Mouse (Mus musculus) cerebellum, postnatal 4 days (tissue): ENCODE measurements around the gene Dnah2.

ENCODE experiments used
- DNase-seq, 2 experiments: peaks; one replicate each; pipeline ENCODE4 v3.0.0; 2022; ENCODE audit warnings: low spot score in 2 of 2, mixed read lengths in 1 of 2

Dnah2 gene

DNA sequence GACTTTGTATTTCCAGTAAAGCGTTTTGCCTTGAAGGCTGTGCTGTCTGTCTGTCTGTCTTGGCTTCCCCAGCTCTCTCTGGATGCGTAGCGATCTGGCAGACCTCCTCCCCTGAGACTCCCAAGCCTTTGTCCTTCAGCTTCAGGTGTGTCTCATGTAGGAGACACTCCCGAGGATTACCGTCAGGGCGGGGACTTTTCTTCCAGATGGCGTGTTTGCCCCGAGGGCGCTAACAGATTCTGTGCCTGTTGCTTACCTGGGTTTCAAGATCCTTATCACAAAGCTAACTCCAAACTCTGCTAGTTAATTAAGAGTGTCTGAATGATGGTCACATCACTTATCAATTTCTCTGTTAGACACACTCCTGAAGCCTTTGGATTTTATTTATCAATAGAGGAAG, 79.6 kb downstream of the Dnah2 start:
- no peak for DNase-seq

DNA sequence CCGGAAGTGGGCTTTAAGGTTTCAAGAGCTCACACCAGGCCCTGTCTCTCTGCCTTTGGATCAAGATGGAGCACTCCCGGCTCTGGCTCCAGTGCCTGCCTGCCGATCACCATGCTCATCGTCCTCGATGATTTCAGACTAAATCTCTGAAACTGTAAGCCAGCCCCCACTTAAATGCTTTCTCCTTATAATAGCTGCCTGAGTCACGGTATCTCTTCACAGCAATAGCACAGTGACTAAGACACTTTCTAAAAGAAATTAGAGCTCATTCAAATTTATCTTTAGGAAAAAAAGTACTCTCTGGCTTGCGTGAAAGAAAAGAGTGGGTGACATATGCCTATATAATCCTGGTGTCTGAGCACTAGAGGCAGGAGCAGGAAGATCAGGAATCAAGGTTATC, 84.9 kb downstream of the Dnah2 start:
- no peak for DNase-seq

DNA sequence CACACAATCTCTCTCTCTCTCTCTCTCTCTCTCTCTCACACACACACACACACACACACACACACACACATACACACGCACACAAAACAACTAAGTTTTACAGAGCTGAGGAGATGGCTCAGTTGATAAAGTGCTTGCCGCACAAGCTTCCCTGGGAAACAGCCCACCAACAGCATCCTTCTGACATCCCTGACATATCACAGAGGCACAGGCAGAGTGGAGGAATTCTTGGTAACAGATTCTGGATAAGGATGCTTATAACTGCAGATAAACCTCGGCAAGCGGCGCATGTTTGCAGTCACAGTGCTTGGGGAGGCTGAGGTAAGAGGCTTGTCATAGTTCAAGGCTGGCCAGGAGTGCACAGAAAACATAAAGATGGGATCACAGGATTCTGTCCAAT, 87.3 kb downstream of the Dnah2 start:
- DNase-seq: no peak

DNA sequence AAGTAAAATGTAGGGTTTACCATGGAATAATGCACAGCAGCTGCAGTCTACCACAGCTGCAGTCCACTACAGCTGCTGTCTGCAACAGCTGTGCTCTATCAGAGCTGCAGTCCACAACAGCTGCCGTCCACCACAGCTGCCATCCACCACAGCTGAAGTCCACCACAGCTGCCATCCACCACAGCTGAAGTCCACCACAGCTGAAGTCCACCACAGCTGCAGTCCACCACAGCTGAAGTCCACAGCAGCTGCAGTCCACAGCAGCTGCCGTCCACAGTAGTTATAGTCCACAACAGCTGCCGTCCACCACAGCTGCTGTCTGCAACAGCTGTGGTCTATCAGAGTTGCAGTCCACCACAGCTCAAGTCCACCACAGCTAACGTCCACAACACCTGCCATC, 89.0 kb downstream of the Dnah2 start:
- DNase-seq: no peak

DNA sequence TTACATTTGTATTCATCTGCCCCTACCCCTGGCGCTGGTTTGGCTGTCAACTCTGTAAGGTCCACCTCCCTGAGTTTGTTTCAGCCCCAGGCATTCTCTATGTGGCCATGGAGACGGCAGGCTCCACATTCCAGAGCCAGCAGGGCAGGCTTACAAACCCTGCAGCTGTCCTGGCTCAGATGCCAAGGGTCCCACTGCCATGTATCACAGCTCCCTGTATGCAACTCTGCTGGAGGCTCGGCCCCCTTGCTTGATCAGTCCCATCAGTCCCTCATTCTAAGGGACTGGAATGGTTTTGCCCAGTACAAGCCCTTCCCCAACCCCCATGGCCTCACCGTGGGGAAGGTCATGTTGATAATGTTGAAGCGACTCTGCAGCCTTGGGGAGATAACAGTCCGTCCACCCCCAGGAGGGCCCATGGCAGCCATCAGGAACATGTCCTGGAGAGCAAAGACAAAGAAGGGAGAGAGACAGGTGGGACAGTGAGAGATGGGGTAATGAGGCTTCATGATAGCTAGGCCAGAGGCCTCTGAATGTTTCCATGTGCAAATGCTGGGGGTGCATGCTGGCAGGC, 91.8 kb downstream of the Dnah2 start:
- DNase-seq: peak in 1 of 2 experiments; percentile 34

DNA sequence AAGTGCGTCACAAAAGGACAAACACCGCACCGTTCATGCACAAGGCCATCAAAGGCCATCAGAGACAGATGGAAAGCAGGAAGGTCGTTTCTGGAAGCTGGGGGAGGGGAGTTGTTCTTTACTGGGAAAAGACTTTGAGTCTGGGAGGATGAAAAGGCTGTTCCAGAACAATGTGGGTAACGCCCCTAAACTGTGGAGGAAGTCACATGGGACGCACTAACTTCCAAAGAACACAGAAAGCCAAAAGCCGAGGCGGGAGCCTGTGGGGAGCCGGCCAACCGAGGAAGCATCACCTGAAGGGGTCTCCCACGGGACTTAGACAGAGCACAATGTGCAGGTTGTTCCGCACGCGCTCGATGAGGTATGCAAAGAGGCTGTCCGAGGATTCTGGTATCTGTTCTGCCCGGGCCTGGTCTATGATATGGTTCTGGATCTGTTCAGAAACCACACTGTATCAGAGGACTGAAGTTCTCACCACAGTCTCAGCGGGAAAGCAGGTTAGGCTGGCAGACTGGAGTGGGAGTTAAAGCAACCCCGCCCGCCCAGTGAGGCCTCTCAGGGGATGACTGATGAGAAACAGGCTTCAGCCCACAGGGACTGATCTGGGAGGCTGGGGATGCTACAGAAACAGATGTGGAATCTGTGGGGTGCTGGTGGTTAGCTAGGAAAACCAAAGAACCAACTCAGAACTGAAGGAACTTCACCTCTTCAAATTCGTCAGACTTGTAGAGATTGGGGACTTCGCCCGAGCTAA, 96.6 kb downstream of the Dnah2 start:
- DNase-seq: no peak

DNA sequence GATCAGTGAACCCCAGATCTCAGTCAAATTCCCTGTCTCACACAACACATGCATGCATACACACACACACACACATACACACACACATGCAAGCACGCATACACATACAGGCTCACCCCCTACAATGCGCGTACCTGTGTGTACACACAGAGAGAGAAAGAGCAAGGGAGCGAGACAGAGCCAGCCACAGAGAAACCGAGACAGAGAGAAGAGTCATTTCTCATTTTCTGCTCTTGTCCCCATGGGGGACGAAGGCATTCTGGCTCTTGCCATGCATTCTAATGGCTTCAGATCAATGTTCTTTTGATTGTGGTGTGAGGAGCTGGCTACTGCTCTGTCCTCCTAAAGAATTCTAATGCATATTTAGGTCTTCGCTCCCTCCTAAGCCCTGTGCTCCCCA, 101.6 kb downstream of the Dnah2 start:
- no peak for DNase-seq

DNA sequence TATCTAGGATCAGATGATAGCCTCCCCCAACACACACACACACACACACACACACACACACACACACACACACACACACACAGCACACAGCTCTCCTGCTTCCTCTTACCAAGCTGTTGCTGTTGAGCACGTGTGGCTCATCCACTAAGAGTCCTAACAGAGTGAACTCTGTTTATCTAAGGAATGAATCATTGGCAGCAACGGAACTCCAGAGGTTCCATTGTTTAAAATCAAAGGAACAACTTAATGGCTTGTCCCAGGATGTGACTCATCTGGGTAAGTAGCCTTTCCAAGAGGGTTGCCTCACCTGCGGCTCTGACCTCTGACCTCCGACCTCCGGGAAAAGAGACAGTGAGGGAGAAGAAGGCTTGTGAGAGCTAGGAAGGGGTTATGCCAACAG, 105.6 kb downstream of the Dnah2 start:
- DNase-seq: no peak

DNA sequence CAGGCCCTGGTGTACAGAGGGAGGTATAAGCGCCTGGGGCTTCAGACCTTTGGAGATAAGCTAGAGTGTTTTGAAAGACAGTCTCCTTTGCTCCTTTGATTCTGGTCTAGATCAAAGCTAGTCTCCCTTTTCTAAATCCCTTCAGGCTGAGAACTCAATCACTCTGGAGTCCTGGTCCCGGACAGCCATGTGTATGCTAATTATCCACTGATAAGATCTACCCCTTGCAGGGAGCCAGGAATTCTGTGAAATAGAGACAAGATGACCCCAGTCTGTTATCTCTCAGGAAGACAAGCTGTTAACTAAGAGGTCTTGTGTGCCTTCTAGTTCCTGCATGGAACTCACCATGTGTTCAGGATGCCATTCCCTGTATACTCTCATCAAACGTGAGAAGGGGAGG, 111.6 kb downstream of the Dnah2 start:
- no peak for DNase-seq

DNA sequence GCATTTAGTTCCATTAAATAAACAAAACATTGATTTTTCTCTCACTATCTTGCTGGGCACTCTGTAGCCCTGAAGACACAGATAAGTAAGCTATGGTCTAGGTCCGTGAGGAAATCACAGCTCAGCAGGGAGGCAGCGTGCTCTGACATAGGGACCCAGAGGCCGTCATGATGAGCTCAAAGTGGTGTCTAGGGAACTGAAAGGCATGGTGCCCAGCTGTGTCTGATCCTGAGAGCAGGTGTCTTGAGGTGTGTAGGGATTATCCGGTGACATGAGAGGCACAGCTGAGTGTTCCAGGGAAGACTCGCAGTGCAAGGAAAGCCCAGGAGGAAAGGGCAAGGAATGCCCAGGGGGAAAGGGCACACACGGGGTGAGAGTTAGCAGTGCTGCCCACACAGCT, 115.7 kb downstream of the Dnah2 start:
- DNase-seq: no peak

DNA sequence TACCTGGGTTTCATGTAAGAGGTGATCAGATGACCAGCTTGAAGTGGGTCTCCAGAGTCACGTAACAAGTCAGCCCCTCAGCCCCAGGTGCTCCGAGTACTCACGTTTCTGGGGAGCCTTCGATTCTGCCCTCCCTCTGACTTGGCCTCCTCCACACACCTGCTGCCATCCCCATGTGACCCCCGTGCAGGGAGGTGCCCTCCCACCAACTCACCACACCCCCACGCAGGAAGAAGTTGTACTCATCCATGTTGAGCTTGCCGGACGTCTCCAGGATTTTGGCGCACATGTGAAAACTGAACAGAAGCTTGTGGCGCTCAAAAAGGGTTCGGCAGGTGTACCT, 116.3 kb downstream of the Dnah2 start:
- DNase-seq: no peak

DNA sequence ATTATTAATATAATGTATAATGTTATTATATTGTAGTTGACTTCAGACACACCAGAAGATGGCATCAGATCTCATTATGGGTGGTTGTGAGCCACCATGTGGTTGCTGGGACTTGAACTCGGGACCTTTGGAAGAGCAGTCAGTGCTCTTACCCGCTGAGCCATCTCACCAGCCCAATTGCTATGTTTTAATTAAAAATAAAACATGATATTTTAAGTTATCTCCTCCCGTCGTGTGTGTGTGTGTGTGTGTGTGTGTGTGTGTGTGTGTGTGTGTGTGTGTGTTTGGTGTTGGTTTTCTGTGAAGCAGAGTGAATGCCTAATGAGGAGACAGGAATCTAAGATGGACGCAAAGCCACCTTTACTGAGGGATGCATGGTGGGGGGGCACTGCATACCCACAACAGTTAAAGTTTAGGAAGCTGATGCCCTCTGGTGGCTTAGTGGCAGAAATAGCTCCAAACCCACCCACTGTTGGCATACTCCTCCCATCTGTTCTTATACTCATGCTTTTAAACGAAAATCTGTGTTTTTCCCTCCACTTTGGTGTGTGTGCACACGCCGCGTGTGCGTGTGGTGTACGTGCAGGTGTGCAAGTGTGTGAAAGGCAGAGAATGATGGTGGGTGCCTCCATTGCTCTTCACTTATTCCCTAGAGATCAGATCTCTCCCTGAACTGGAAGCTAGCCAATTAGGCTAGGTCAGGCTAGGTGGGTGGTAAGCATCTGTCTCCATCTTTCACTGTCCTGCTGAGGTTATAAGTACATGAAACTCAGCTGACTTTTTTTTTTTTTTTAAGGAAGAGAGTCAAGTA, 116.9 kb downstream of the Dnah2 start:
- DNase-seq: peak in 1 of 2 experiments; percentile 73

DNA sequence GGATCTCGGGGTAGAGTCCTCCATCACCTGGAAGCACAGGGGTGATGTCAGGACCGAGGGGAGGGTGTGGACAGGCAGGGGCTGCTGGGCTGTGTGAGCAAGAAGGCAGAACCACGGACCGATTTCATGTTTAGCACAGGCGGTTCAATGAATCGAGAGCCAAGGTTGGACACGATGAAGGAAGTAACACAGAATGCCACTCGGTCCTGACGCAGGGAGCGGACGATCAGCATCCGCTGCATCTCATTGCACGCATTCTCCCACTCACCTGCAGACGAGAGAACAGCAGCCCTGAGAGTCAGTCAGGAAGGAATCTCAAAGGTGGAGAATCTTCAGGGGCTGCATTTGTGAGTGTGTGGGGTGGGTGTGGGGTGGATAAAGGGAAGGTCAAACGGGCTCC, 118.3 kb downstream of the Dnah2 start:
- DNase-seq: no peak

DNA sequence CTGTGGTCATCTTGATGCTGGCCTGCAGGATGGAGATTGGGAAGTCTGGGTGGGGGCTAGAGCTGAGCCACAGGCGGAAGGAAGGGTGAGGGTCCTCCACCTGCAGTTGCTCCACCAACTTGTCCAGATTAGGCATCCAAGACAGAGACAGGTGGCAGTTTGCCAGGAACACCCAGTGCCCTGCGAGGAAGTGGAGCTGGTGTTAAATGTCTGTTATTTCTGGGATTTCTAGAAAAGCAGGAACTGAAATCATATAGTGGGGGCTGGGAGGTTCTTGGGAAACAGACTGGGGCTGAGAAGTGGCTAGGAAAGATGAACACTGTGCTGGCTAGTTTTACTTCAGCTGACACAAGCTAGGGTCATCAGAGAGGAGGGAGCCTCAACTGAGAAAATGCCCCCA, 119.6 kb downstream of the Dnah2 start:
- DNase-seq: no peak

DNA sequence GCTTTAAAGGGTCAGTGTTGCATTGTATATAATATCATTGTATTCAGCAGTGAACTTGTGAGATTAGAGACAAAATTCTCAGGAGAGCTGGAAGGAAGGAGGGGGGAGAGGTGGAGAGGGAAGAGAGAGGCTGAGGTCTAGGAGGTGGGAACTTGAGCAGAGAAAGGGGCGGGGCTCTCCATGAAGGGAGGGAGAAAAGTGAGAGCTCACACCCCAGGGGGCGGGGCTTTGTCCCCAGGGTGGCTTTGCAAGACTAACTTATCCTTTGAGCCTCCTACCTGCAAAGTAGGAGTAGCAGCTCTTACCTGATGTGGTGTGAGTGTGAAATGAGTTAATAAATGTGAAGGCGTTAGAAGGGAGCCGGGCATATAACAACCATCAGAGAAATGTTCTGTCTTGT, 120.2 kb downstream of the Dnah2 start:
- no peak for DNase-seq

DNA sequence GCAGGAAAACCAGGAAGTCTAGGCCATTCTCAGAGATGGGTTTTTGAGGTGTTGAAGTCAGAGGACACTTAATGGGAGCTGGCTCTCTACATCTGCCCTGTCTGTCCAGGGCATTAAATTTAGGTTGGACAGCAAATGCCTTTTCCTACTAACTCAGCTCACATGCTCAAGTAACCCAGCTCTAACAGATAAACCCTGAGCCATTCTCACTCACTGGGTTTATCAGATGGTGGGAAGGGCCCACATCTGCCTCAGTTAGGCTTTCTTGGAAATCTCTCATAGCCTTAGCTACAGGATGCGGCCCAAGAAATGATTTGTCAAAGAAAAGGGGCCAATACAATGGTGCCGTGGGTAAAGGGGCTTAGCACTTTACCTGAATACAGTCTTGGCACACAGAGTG, 122.7 kb downstream of the Dnah2 start:
- no peak for DNase-seq

DNA sequence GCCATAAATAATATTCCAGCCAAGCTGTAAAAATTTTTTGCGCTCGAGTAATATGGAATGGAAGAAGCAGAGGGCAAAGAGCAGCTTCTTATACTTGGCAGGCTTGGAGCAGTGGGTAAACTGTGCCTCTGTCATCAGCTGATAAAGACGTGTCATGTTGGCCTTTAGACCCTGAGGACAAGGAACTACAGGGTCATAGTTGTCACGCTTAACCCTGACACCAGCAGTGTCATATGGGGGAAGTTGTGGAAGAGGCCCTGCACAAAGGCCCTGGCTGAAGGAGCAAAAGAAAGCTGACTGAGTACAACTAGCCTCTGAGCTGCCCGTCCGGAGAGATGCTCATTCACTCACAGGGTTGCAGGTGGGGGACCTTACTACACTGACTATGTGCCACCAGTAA, 125.0 kb downstream of the Dnah2 start:
- no peak for DNase-seq

DNA sequence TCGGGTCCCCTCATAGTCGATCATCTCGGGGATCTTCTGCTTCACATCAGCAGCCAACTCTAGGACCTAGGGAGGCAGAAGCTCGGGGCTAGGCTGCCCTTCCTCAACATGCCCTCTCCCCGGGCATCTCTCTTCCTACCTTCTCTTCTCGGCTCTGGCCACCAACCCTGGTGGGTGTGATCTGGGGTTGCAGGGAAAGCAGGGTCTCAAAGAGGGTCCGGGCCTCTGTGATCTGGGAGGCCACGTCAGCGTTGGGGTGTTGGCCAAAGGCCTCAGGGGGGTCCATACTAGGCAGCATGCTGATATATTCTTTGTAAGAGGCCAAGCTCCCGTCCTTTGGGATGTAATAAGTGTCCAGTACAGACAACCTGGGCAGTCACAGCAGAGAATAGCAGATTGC, 126.1 kb downstream of the Dnah2 start:
- no peak for DNase-seq

DNA sequence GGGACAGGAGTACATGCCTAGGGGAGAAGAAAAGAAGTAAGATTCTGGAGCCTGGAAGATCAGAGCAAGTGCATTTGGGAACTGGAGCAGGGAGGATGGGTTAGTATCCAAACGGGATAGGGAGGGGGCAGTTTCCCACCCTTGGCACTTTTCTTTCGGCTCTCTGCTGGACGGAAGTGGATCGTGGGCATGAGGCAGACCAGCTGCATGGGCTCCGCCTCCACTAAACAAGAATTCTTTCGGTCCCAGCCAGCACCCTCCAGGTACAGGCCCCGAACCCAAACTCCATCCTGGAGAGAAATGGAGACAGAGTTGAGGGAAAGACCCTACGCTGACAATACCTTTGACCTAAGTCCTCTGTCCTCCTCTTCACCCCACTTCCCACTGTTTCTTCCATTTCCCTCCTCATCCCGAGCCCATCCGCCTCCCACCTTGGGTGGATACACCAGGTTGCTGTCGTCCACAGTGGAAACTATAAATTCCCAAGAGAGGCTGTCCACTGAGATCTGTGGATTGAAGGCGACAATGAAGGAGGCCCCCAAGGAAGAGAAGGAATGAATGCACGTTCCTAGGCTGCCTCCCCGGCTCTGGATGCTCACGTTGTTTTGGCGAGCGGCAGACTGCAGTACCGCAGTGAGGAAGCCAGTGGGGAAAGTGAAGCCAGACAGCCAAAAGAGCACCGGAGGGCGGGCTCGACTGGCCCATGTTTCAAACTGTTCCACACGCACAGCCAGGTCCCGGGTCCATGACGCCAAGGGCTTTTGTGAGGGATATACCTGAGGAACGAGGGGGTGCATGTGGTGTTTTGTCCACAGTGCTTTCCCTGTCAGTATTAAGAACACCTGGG, 127.6 kb downstream of the Dnah2 start:
- no peak for DNase-seq

DNA sequence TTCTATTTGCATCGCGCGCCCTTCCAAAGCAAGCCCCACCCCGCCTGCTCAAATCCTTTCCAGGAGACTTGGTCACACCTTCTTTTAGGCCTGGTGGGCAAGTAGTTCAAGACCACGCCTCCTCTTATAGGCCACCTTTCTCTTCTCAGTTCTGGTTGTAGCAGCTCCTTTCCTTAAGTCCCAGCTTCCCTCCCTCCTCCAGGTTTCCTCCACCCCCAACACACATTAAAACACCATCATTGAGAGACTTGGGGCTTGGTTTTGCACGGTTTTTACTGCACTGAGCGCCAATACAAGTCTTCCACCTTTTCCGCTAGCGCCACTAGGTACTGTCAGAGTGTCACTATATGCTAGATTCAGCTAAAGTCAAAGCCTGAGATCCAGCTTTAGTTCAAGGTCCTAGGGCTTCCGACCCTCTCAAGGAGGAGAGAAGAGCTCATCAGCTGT, 128.3 kb downstream of the Dnah2 start:
- DNase-seq: no peak

DNA sequence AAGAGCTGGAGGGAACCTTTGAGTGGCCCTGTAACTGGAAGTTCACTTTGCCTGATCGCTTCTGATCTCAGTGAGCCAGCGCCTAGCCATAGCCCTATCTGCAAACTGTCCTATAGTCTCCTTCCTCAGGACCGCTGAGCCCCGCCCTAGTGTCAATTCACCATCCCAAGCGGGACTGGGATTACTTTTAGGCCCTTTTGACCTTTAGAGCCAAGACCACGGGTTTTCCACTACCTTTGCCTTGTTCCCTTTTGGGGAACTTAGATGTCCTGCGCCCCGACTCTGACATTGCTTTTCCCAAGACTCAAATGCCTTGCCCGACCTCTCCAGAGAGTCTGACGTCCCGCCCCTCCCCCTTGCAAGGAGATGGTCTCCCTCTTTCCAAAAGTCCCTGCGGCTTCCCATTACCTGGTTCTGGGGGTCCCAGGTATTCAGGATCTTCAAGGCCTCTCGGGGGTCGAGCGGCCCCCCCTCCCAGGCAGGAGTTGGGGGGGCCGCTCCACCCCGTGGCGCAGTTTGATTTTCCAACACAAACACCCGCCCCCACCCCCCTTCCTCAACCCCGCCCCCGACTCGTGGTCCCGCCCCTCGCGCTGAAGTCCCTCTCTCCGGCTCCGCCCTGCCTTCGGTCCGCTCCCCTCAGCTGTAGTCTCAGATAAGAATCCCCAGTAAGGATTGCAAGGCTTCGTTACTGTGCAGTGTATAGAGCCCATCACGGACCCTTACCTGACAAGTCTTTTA, 128.9 kb downstream of the Dnah2 start:
- no peak for DNase-seq
